Mouse (Mus musculus) heart, embryonic 16.5 days (tissue): ENCODE results near the gene Islr. TPM values are rescaled to one million over a fixed set of nuclear protein-coding genes. Genes with fewer than 3 reads are reported as not detected.

Source experiments
- ATAC-seq: fragments of 200-750 bp; cut with Nextera tagmentation; replicated peaks from 2 replicates; pipeline ENCODE4 v1.8.0; 2017; ENCODE audit warnings: moderate number of reproducible peaks; ENCODE audit not compliant: insufficient read depth, low FRiP score; ENCODE audit errors: extremely low read depth
- H3K27ac ChIP-seq: fragments of 300-500 bp; sonication (generic); 2 replicates; pipeline ENCODE4 v1.5.1; 2014; ENCODE audit warnings: mild to moderate bottlenecking, low read length, control low read depth, moderate library complexity
- H3K27me3 ChIP-seq: fragments of 300-500 bp; sonication (generic); 2 replicates; pipeline ENCODE4 v1.6.1; 2014; ENCODE audit warnings: low read length, mixed read lengths; ENCODE audit not compliant: control insufficient read depth, insufficient read depth
- H3K36me3 ChIP-seq: fragments of 300-500 bp; sonication (generic); 2 replicates; pipeline ENCODE4 v1.6.1; 2014; ENCODE audit not compliant: control insufficient read depth, insufficient read depth
- H3K4me1 ChIP-seq: fragments of 300-500 bp; sonication (generic); 2 replicates; pipeline ENCODE4 v1.6.1; 2014; ENCODE audit warnings: low read length, mixed read lengths; ENCODE audit not compliant: control insufficient read depth, insufficient read depth
- H3K4me2 ChIP-seq: fragments of 300-500 bp; sonication (generic); 2 replicates; pipeline ENCODE4 v1.6.1; 2014; ENCODE audit warnings: low read depth, mild to moderate bottlenecking, control low read depth, low read length
- H3K4me3 ChIP-seq: fragments of 300-500 bp; sonication (generic); 2 replicates; pipeline ENCODE4 v1.5.1; 2014; ENCODE audit warnings: mild to moderate bottlenecking, control low read depth, low read length
- H3K9ac ChIP-seq: fragments of 300-500 bp; sonication (generic); 2 replicates; pipeline ENCODE4 v1.6.1; 2014; ENCODE audit warnings: low read length, control low read depth
- H3K9me3 ChIP-seq: fragments of 300-500 bp; sonication (generic); replicated peaks from 2 replicates; pipeline ENCODE4 v1.6.1; 2016; ENCODE audit warnings: low read length; ENCODE audit not compliant: control insufficient read depth
- WGBS: fragments of 180-500 bp; shearing (Covaris S2); extraction: QIAGEN DNeasy Blood & Tissue Kit; methylation state at CpG from one replicate; pipeline ENCODE4 v1.1.7; 2014; 5-methylcytosine and 5-hydroxymethylcytosine counted together
- polyA plus RNA-seq: library from polyadenylated mRNA; unstranded; fragments of >200 nt; fragmentation: Nextera tagmentation; extraction: Ambion mirVana; gene quantifications from 2 replicates; pipeline ENCODE4 v1.2.1, GENCODE M21; 2015

The Islr gene
- polyA plus RNA-seq, 1 experiment from 2014 or later: 27.5 TPM

GRCm38 (mm10) chr9:58165779-58166178 lies 38.3 kb downstream of the Islr start:
- WGBS: 79% methylated on average over 1 of the region's 1 CpGs
- no peak for ATAC-seq
- Histone ChIP-seq H3K27ac (no peak overlapping the region), H3K9me3 (no peaks in the 10 kb centered on the region), H3K4me3 (no peak overlapping the region), H3K9ac (no peak overlapping the region), H3K4me2 (no peak overlapping the region), H3K27me3 (no peaks in the 10 kb centered on the region), H3K4me1 (no peaks in the 10 kb centered on the region), H3K36me3 (no peaks in the 10 kb centered on the region)

- no peak overlapping the region for H3K9ac ChIP-seq
- peaks cover 11% of the 10 kb centered on the region for H3K4me1 ChIP-seq
- H3K4me2 ChIP-seq: no peak overlapping the region
- no peaks in the 10 kb centered on the region for H3K9me3 ChIP-seq
- no peak overlapping the region for H3K27ac ChIP-seq
- no peaks in the 10 kb centered on the region for H3K36me3 ChIP-seq
- 61% methylated on average over 5 of the region's 5 CpGs for WGBS
- H3K4me3 ChIP-seq: no peak overlapping the region
- H3K27me3 ChIP-seq: no peaks in the 10 kb centered on the region
- ATAC-seq: no peak
Measured at GRCm38 (mm10) chr9:58163146-58163545, 41.0 kb downstream of the Islr start.

GRCm38 (mm10) chr9:58162173-58162572 lies 41.9 kb downstream of the Islr start:
- Histone ChIP-seq H3K9me3 (no peaks in the 10 kb centered on the region), H3K27me3 (no peaks in the 10 kb centered on the region), H3K9ac (no peak overlapping the region), H3K36me3 (no peaks in the 10 kb centered on the region), H3K4me3 (no peak overlapping the region), H3K27ac (no peak overlapping the region), H3K4me1 (peaks cover 11% of the 10 kb centered on the region), H3K4me2 (no peak overlapping the region)
- ATAC-seq: no peak
- 84% methylated on average over 3 of the region's 3 CpGs for WGBS

GRCm38 (mm10) chr9:58160315-58160714 lies 43.8 kb downstream of the Islr start:
- no peak overlapping the region for H3K4me3 ChIP-seq
- H3K4me1 ChIP-seq: peaks cover 20% of the 10 kb centered on the region
- H3K36me3 ChIP-seq: no peaks in the 10 kb centered on the region
- no peak for ATAC-seq
- WGBS: 52% methylated on average over 5 of the region's 5 CpGs
- H3K9me3 ChIP-seq: no peaks in the 10 kb centered on the region
- H3K4me2 ChIP-seq: no peak overlapping the region
- no peaks in the 10 kb centered on the region for H3K27me3 ChIP-seq
- H3K27ac ChIP-seq: peak overlapping the region; percentile 79
- no peak overlapping the region for H3K9ac ChIP-seq

- H3K36me3 ChIP-seq: no peaks in the 10 kb centered on the region
- peaks cover 25% of the 10 kb centered on the region for H3K4me1 ChIP-seq
- peak overlapping the region; percentile 79 for H3K27ac ChIP-seq
- no peak overlapping the region for H3K4me2 ChIP-seq
- no peaks in the 10 kb centered on the region for H3K9me3 ChIP-seq
- WGBS: 23% methylated on average over 4 of the region's 4 CpGs
- H3K27me3 ChIP-seq: no peaks in the 10 kb centered on the region
- 0 out of 2 replicates have a peak overlapping the region, but pooled peaks have one; percentile 30 for H3K9ac ChIP-seq
- H3K4me3 ChIP-seq: no peak overlapping the region
- ATAC-seq: peak; percentile 30
Measured at GRCm38 (mm10) chr9:58159855-58160254, 44.3 kb downstream of the Islr start.

GRCm38 (mm10) chr9:58158541-58159311 lies 45.4 kb downstream of the Islr start:
- ATAC-seq: peak; percentile 69
- Histone ChIP-seq H3K4me3 (peak overlapping the region; percentile 25; the same call in 1 of the 2 replicates), H3K27ac (peak overlapping the region; percentile 79), H3K4me1 (peaks cover 27% of the 10 kb centered on the region), H3K9ac (0 out of 2 replicates have a peak overlapping the region, but pooled peaks have one; percentile 0), H3K36me3 (no peaks in the 10 kb centered on the region), H3K27me3 (no peaks in the 10 kb centered on the region), H3K9me3 (no peaks in the 10 kb centered on the region), H3K4me2 (peak overlapping the region; percentile 13)
- 38% methylated on average over 7 of the region's 7 CpGs for WGBS

- Histone ChIP-seq H3K9ac (peak overlapping the region; percentile 28; the same call in 1 of the 2 replicates), H3K27me3 (no peaks in the 10 kb centered on the region), H3K4me1 (peaks cover 27% of the 10 kb centered on the region), H3K4me3 (peak overlapping the region; percentile 25), H3K27ac (peak overlapping the region; percentile 79), H3K36me3 (no peaks in the 10 kb centered on the region), H3K4me2 (peak overlapping the region; percentile 43), H3K9me3 (no peaks in the 10 kb centered on the region)
- WGBS: 68% methylated on average over 13 of the region's 13 CpGs
- ATAC-seq: no peak
Measured at GRCm38 (mm10) chr9:58157838-58158237, 46.3 kb downstream of the Islr start.

- ATAC-seq: no peak
- no peaks in the 10 kb centered on the region; the same call in 1 of the 2 replicates for H3K27me3 ChIP-seq
- no peaks in the 10 kb centered on the region for H3K36me3 ChIP-seq
- H3K4me3 ChIP-seq: no peak overlapping the region
- H3K4me2 ChIP-seq: peak overlapping the region; percentile 43
- peaks cover 27% of the 10 kb centered on the region for H3K4me1 ChIP-seq
- 89% methylated on average over 22 of the region's 22 CpGs for WGBS
- H3K9me3 ChIP-seq: no peaks in the 10 kb centered on the region
- H3K9ac ChIP-seq: no peak overlapping the region
- no peak overlapping the region for H3K27ac ChIP-seq
Measured at GRCm38 (mm10) chr9:58156819-58157560, 47.1 kb downstream of the Islr start.

- Histone ChIP-seq H3K27me3 (no peaks in the 10 kb centered on the region; the same call in 1 of the 2 replicates), H3K4me2 (no peak overlapping the region), H3K4me1 (peaks cover 25% of the 10 kb centered on the region), H3K27ac (no peak overlapping the region), H3K9ac (no peak overlapping the region), H3K4me3 (no peak overlapping the region), H3K9me3 (no peaks in the 10 kb centered on the region), H3K36me3 (no peaks in the 10 kb centered on the region)
- no peak; the same call in 1 of the 2 replicates for ATAC-seq
- 34% methylated on average over 3 of the region's 3 CpGs for WGBS
Measured at GRCm38 (mm10) chr9:58155366-58155765, 48.7 kb downstream of the Islr start.
